Mouse (Mus musculus) embryo, embryonic 10.5 days (tissue): ENCODE data around the gene Mks1.
"Not testable (repeated sequence)": the region's sequence is repeated elsewhere in the genome, so short reads cannot be mapped to it uniquely, and the experiment has no call there.

Experiments
- DNase-seq: peaks from one replicate; pipeline ENCODE4 v3.0.0-alpha.2; 2015; ENCODE audit warnings: low spot score

The Mks1 gene

DNA sequence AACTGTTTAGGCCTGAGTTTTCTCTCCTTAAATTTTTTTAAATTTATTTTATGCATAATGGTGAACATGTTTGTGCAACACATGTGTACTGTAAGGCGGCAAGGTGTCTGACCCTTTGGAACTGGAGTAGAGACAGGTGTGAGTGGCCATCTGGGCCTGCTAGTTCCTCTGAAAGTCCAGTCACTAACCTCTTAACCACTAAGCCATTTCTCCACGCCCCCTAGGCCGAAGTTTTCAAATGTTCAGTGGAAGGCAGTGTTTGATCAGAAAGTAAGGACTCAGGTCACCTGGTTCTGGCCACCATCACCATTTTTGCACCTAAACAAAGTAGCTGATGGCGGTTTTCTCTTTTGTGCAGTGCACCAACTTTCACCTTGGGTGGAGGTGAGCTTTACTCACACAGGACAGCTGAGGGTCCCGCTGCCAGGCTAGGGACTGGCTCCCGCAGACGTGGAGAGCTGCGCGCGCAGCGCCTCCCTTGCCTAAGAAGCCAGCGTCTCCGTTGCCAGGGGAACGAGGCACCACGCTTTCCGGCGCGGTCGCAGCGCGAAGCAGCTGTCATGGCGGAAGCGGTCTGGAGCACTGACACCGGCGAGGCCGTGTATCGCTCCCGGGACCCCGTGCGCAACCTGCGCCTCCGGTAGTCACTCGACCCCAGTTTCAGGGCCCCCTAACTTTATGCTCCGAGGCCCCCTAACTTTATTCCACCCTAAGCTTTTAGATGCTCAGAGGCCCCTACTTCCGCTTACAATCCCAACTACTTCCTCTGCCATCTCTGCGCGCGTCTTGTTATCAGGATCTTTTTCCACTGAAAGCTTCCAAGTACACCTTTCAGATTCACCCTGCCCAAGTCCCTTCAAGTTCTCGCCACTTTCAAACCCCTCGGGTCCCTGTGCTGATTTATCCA lies at the start of gene Mks1:
TSS of gene Mks1 (plus strand) at position 526 of the 907 bp plus-strand sequence.
- DNase-seq, result peak; percentile 97

DNA sequence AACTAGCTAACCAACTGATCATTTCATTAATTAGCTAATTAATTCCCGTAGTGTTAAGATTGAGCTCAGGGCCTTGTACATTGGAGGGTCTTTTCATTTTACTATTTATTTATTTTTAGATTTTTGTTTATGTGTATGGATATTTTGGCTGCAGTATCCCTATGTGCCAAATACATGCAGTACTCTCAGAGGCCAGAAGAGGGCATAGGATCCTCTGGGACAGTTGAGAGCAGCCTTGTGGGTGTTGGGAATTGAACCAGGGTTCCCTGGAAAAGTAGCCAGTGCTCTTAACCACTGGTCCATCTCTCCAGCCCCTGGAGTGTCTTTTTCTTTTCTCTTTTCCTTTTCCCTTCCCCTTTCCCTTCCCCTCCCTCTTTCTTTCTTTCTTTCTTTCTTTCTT lies 47.6 kb upstream of the Mks1 start:
- peak; percentile 65 for DNase-seq

DNA sequence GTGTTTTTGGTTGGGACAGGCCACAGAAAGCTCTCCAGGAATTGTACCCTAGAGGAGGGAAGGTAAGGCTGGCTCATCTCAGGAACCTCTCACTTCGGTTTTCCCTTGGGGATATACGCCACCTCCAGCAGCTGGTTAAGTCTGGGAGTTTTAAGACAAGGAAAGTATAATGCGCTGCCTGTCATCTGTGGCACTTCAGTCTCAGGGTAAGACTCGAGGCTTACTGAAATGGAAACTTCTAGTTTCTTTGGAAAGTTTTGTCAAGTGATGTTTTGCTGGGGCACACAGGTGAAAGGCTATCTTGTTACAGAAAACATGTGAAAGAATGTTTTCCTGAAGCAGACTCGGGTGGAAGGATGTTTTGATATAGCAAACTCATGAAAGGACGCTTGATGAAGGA lies 45.6 kb upstream of the Mks1 start:
- DNase-seq, result no peak

DNA sequence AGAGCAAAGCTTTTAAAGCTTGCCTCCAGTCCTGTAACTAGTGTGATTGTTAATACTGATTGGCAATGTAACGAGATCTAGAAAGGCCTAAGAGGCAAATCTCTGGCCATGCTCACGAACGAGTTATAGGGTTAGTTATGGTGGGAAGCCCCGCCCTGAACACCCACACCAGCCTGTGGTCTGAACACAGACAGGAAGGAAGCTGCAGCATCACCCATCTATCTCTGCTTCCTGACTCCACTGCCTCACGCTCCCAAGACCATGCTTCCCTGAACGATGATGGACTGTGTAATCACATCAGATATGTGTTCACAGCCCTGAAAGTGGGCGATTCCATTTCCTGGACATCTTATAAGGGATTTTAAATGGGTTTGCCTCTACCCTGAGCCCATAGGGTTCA lies 44.8 kb upstream of the Mks1 start:
- DNase-seq, result no peak

DNA sequence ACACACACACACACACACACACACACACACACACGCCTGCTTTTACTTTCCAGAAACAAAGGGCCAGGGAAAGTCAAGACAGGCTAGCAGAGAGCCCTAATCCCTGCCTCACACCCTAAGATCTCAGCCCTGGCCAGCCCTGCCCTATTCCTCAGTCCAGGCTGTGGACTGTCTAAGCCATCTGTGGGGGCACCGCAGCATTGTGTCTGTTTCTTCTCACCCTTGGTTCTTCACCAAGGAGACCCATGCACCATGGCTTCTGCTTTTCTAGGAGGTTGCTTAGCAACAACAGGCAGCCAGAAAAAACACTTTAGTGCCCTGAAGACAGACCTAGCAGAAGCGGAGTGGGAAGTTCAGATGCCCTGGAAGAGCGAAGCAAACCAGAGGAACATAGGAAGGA lies 41.6 kb upstream of the Mks1 start:
- peak; percentile 18 for DNase-seq

DNA sequence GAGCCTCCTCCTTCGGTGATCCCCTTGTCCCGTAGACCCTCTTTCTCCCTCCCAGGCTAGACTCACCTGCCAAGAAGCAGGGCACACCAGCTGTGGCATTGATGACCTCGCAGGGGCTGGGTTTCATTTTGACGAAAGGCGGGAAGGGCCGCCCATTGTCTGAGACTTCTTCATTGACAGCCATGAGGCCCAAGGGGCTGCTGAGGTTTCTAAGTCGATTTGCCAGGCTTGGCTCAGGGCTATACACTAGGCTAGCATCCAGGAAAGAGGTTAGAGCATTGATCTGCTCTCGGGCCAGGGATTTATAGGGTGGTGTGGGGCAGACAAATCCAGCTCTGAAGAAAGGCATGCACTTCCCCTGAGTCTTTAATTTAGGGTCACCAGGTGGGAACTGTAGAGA lies 38.2 kb upstream of the Mks1 start:
- DNase-seq, result no peak

DNA sequence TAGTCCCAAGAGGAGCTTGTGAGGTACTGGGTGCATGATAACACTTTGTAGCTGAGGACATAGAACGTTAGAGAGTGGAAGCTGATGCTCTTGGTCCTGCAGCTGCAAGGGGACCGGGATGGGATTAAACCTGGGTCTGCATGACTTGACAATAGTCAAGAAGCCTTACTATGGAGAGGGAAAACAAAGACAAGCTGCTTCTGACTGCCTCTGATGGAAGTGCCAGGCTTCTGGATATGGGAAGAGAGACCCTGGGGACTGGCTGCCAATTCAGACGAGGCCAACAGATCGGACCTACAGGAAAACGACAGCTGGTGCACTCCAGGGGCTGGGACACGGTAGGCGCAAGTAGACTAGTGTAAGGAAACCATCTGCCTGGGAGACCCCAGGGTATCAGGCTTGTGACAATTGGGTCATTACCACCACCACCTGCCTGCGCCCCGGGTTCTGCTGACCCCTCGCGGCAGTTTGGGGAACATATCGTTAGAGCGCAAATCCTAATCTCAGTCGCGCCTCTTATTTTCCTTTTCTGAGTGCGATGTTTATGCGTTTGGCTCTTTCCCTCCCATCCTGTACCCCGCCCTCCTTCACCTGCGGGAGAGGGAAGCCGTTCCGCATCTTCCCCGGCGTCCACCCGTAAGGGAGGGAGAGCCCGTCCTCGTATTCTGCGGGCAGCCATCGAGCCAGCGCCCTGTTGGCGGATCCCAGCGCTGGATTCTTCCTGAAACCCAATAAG lies 36.1 kb upstream of the Mks1 start:
- DNase-seq, result peak; percentile 73

DNA sequence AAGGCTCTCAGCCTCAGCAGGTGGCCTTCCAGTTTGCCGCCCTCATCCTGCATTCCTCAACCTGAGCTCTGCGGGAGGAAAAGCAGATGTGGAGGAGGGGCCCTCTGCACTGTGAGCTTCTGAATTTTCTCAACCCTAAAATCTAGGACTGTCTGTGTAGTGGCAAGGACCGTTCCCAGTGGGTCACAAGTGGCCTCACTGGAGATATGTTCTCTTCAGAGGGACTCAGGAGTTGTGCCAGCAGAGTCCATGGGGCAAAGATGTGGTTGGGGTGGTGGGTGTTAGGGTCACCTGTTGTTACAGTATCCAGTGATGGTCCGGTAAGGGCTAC lies 35.6 kb upstream of the Mks1 start:
- DNase-seq, result peak; percentile 49

DNA sequence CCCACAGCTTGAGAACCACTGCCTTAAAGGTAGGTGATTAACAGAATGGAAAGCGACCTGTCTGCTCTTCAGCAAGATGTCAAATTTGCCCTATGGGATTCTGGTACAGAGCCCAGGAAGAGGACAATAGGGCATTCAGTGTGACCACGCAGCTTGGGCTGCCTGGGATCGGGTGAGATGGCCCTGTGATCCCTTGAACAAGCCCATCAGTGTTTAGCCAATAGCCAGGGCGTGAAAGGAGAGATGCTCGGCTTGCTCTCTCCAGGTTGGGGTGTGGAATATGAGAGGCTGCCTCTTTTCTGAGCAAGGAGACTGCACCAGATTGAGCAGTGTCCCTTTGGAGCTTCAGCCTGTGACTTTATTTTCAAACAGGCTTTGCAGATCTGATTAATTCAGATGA lies 31.5 kb upstream of the Mks1 start:
- no peak for DNase-seq

DNA sequence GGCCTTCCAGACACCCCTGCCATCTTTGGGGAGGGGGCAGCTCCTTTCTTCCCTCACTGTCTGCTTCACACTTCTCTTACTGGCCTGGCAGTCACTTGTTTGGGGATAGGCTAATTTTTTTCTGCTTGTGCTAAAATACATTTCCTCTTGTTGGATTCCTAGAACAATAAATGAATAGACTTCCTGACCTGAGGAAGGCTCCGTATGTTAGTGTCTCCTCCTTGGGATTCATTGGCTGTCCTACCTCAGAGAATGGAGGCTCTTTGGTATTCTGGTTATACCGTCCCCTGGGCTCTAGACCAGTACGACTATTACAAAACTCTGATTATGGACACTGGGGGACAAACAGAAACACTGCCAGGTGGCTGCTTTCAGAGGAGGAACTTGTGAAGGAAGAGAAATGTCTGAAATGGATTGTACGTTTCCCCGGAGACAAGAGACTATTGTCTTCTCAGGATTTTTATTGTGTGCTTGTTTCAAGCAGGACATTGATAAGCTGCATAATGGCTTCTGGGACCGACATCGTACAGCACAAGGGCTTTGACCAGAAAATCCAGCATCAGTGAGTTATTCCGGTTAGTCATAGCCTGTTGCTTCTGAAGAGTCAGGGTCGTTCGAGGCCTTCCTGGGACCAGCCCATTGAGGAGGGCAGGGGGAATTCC lies 24.6 kb upstream of the Mks1 start, which contains the start of gene Lpo:
TSS of gene Lpo (minus strand) at position 51 of the 662 bp plus-strand sequence.
- DNase-seq, result peak; percentile 28

DNA sequence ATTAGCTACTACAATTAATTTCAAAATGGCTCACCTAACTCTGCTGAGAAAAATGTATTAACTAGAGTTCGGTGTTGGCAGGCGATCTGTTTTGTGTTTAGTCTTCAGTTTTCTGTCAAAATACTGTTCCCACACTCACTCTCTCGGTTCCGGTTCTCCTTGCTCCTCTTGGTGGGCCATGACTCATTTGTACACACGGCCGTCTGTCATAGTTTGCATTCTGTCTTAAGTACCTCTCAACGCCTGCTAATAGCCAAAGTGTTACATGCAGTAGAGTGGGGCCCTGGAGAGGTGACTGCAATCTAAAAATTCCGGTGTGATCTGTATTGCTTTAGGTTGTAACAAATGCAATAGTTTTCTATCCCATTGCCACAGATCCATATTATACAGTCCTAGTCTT lies 12.3 kb upstream of the Mks1 start:
- DNase-seq, result no peak

DNA sequence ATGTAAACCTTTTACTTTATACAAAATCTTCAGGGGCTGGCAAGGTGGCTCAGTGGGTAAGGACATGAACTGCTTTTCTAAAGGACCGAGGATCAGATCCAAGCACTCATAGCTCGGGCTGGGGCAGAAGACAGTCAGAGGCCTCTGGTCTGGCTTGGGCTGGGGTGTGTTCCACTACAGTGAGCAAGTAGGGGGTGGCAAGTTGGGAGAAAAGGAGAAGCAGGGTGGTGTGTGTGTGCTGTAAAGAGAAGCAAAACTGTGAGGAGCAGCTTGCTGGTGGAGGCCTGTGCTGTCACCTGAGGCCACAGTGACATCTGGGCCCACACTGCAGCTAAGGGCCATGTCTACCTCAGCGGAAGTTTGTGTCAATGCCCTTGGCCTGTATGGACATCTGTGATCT lies 11.6 kb upstream of the Mks1 start:
- DNase-seq, result no peak

DNA sequence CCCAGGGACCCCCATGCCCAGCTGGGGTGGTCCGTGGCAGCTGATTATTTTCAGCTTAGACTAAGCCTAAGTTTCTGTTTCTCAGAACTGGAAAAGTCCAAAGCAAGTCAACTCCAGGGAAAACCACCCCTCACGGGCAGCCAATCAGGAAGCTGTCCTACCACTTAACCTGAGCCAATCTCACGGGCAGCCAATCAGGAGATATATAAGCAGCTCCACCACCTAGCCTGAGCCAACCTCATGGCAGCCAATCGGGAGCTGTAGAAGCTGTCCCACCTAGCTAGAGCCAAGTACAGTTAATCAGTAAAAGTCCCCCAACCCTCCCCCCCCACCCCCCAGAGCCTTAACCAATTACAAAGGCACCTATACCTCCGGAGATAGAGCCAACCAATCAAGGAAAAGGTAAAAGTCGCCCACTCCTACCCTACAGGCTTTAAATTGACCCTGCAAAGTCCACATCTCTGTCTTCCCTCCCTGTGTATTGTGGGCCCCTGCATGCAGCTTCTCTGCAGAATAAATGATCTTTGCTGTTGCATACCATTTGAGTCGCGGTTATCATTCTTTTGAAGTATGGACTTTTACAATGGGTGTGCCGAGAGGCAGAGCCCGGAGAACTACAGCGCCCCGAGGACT lies 5.9 kb upstream of the Mks1 start:
- DNase-seq, result no peak

DNA sequence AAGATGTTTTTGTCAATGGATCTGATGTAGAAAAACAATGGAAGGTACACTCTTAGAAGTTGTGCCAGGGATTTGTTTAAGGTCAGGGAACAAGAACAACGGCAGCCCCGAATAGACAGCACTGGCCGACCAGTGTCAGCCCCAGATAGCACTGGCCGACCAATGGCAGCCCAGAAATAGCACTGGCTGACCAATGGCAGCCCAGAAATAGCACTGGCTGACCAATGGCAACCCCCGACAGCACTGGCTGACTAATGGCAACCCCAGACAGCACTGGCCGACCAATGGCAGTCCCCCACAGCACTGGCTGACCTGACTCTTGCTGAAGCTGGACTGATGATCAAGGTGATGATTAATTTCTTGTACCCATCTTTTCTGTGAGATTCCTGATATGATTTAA lies 5.1 kb upstream of the Mks1 start:
- peak; percentile 21 for DNase-seq

DNA sequence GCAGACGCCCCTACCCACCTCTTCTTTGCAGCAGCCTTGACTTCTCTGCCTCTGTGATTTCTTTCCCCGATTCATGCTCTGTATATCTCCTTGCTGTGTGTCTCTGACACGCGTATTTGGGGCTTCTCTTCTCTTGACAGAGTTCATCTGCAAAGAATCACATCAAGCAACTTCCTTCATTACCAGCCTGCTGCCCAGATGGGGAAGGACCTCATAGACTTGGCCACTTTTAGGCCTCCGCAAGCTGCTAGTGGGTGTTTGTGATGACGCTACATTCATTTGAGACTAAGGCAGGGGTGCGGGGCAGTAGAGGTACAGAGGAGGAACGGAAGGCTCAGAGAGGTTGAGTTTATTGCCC lies 561 bp downstream of the Mks1 start:
- DNase-seq, result no peak

DNA sequence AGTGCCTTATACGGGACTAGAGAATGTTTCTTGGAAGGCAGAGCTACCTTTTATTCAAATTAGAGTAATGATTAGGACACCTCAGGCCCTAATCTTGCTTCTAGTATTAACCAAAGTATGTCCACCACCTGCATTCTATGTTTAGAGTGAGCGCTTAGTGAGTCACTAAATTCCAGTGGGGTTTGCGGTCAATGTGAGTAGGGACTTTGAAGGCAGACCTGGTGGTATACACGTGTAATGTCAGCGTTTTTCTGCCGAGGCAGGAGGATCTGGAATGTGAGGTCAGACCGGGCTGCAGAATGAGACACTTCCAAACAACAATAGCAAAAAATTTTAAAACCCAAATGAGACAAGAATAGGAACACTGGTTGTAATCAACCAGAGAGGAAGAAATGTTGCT lies 1.5 kb downstream of the Mks1 start:
- no peak for DNase-seq

DNA sequence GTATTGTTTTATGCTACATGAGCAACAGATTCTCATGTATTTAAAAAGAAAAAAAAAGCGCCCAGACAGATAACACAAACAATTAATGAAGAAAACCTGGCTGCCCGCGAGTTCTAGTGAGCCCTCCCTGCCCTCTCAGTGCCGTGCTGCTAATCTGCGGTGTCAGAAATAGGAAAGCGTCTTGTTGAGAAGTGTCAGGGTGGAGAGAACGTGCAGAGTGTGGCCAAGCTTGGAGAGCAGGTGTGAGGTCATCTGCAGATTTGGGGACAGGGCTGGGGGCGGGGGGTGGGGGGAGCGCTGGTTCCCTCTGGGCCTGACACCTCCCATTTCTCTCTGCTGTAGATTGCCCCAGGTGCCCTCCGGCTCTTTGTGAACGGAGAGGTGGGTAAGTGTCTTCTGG lies 6.3 kb downstream of the Mks1 start:
- no peak for DNase-seq

DNA sequence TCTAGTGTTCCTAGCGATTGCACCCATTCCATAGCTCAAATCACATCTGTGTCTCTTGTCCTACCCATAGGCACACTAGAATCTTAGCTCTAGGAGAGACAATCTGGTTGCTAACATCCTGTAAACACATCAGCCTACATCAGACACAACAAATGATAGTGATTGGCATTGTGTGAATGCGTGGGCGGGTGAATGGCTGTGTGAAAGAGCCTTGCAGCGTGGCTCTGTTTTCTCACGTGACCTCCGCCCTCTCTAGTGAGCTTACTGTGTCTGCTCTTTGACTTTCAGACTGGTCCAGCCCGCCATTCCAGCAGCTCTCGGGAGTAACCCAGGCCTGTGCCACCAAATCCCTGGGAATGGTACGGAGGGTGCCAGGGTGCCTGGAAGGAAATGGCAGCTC lies 7.4 kb downstream of the Mks1 start:
- no peak for DNase-seq

DNA sequence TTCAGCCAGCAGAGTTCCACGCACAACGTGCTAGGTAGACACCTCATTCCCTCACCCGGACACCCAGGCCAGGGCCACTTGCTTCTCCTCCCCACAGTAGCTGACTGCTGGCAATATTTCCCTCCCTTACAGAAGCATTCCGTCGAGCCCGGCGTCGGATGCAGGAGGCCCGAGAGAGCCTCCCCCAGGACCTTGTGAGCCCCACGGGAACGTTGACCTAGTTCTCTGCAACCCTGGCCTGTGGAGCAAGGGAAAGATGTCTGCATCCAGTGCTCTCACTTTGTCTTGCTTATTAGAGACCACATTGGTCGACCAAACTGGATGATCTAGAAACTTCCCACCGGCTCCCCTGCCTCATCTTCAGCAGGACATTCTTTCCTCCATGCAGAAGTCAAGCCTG lies 9.8 kb downstream of the Mks1 start:
- DNase-seq, result no peak

DNA sequence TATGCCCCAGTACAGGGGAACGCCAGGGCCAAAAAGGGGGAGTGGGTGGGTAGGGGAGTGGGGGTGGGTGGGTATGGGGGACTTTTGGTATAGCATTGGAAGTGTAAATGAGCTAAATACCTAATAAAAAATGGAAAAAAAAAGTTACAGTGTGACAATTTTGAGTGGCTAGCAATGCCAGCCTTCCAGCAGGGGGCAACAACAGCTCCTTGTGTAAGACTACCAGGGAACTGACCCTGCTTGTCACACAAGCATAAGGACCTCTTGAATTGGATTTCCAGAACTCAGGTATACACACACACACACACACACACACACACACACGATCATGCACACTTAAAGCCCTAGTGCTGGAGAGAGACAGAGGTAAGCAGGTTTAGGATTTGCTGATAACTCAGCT lies 13.9 kb downstream of the Mks1 start:
- DNase-seq, result not testable (repeated sequence)

DNA sequence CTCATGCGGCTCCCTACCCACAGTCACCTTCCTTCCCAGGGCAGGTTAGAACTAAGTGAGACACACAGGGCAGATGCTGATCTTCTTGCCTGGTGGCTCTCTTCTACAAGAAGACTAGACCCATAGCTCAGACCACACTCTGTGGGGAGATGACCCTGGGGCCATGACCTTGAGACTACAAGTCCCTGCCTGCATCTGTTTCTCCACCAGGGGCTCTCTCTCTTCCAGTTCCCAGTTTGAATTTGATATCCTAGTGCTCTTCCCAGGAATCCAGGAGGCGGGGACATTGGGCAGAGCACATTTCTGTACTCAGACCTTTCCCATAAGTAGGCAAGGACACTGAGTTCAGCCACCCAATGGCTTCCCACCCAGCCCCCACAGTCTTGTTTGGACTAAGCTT lies 17.1 kb downstream of the Mks1 start:
- DNase-seq, result peak; percentile 2

DNA sequence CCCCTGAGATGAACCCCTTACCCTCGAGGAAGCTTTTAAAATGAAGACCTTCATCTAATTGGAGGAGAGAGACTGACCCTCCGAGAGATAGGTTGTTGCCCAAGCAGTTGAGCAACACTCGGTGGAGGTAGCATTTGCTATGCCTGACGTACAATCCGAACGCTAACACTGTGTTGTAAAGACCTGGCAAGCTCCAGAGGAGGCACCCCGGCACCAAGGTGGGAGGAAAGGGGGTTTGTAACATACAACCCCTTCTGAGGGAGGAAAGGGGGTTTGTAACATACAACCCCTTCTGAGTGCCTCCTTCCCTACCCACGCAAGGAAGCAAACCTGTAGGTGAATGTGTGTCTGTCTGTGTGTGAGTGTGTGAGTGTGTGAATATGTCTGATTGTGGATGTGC lies 18.8 kb downstream of the Mks1 start:
- DNase-seq, result no peak

DNA sequence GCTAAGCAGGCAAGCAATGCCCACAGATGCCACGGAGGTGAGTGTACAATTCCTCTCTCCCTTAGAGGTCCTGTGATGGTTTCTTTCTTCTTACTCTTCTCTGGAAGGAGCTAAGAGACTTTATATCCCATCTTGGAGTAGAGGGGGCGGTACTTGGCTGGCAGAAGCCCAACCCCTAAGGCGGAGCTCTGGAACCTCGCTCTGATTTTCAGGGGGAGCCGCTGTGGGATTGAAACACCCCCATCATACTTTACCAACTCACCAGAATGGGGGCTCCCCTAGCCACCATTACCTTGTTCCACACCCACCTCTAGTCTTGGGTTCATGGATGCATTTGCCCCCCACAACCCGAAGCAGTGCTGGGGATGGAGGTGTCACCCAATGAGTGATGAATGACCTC lies 22.4 kb downstream of the Mks1 start, which contains the start of gene Epx:
TSS of gene Epx (minus strand) at position 101 of the 400 bp plus-strand sequence.
- no peak for DNase-seq
